Mouse (Mus musculus): ENCODE measurements around the gene BC030867. TPM values are rescaled to one million over a fixed set of nuclear protein-coding genes. Genes with fewer than 3 reads are reported as not detected.

The BC030867 gene
- polyA plus RNA-seq, 1 experiment from 2014 or later: 16.0 TPM

- Histone ChIP-seq H3K9ac (no peak overlapping the region), H3K4me2 (replicated peaks) (no peak overlapping the region), H3K36me3 (peaks cover 46% of the 10 kb centered on the region), H3K4me1 (peaks cover 20% of the 10 kb centered on the region), H3K9me3 (replicated peaks) (no peaks in the 10 kb centered on the region), H3K4me3 (replicated peaks) (no peak overlapping the region), H3K27me3 (no peaks in the 10 kb centered on the region), H3K27ac (replicated peaks) (no peak overlapping the region)
- 61% methylated on average over 2 of the region's 3 CpGs for WGBS
- ATAC-seq (ENCODE audit: insufficient number of reproducible peaks, low FRiP score, low TSS enrichment, low read depth): no peak
Observed at GRCm38 (mm10) chr11:102305359-102305758, 56.7 kb downstream of the BC030867 start.

GRCm38 (mm10) chr11:102308104-102308503, 59.4 kb downstream of the BC030867 start:
- no peak overlapping the region for H3K27ac ChIP-seq (replicated peaks)
- H3K36me3 ChIP-seq: peaks cover 65% of the 10 kb centered on the region
- H3K27me3 ChIP-seq: no peaks in the 10 kb centered on the region
- H3K9ac ChIP-seq: no peak overlapping the region
- no peak overlapping the region for H3K4me3 ChIP-seq (replicated peaks)
- ATAC-seq (ENCODE audit: insufficient number of reproducible peaks, low FRiP score, low TSS enrichment, low read depth): no peak
- WGBS: 84% methylated on average over 9 of the region's 9 CpGs
- no peak overlapping the region for H3K4me2 ChIP-seq (replicated peaks)
- no peaks in the 10 kb centered on the region for H3K9me3 ChIP-seq (replicated peaks)
- peaks cover 31% of the 10 kb centered on the region for H3K4me1 ChIP-seq

- H3K27me3 ChIP-seq: no peaks in the 10 kb centered on the region
- peak overlapping the region; percentile 41 for H3K4me3 ChIP-seq (replicated peaks)
- H3K4me2 ChIP-seq (replicated peaks): peak overlapping the region; percentile 76
- H3K36me3 ChIP-seq: peaks cover 73% of the 10 kb centered on the region
- 0 out of 2 replicates have a peak overlapping the region, but pooled peaks have one; percentile 10 for H3K9ac ChIP-seq
- H3K27ac ChIP-seq (replicated peaks): peak overlapping the region; percentile 77
- ATAC-seq (ENCODE audit: insufficient number of reproducible peaks, low FRiP score, low TSS enrichment, low read depth): peak; percentile 92
- H3K9me3 ChIP-seq (replicated peaks): no peaks in the 10 kb centered on the region
- under 1% methylated on average over 27 of the region's 27 CpGs for WGBS
- peaks cover 31% of the 10 kb centered on the region for H3K4me1 ChIP-seq
Observed at GRCm38 (mm10) chr11:102308979-102309378, 60.3 kb downstream of the BC030867 start.

GRCm38 (mm10) chr11:102309821-102310617, 61.3 kb downstream of the BC030867 start:
- ATAC-seq (ENCODE audit: insufficient number of reproducible peaks, low FRiP score, low TSS enrichment, low read depth): no peak
- Histone ChIP-seq H3K4me3 (replicated peaks) (peak overlapping the region; percentile 41; the same call in 1 of the 2 replicates), H3K27me3 (no peaks in the 10 kb centered on the region), H3K4me2 (replicated peaks) (peak overlapping the region; percentile 76), H3K4me1 (peaks cover 31% of the 10 kb centered on the region), H3K9ac (peak overlapping the region; percentile 10; the same call in 1 of the 2 replicates), H3K27ac (replicated peaks) (peak overlapping the region; percentile 77), H3K9me3 (replicated peaks) (no peaks in the 10 kb centered on the region), H3K36me3 (peaks cover 83% of the 10 kb centered on the region)
- WGBS: 84% methylated on average over 22 of the region's 22 CpGs

GRCm38 (mm10) chr11:102310768-102311695, 62.4 kb downstream of the BC030867 start:
- Histone ChIP-seq H3K9ac (0 out of 2 replicates have a peak overlapping the region, but pooled peaks have one; percentile 5), H3K9me3 (replicated peaks) (no peaks in the 10 kb centered on the region), H3K27me3 (no peaks in the 10 kb centered on the region), H3K27ac (replicated peaks) (no peak overlapping the region), H3K4me2 (replicated peaks) (no peak overlapping the region), H3K36me3 (peaks cover 80% of the 10 kb centered on the region), H3K4me1 (peaks cover 41% of the 10 kb centered on the region), H3K4me3 (replicated peaks) (no peak overlapping the region)
- ATAC-seq (ENCODE audit: insufficient number of reproducible peaks, low FRiP score, low TSS enrichment, low read depth): no peak
- WGBS: 45% methylated on average over 38 of the region's 38 CpGs

- Histone ChIP-seq H3K9me3 (replicated peaks) (no peaks in the 10 kb centered on the region), H3K27ac (replicated peaks) (no peak overlapping the region), H3K4me3 (replicated peaks) (no peak overlapping the region), H3K4me2 (replicated peaks) (no peak overlapping the region), H3K27me3 (no peaks in the 10 kb centered on the region), H3K36me3 (peaks cover 70% of the 10 kb centered on the region), H3K9ac (no peak overlapping the region), H3K4me1 (peaks cover 46% of the 10 kb centered on the region)
- ATAC-seq (ENCODE audit: insufficient number of reproducible peaks, low FRiP score, low TSS enrichment, low read depth): no peak
- WGBS: 82% methylated on average over 4 of the region's 4 CpGs
Observed at GRCm38 (mm10) chr11:102311966-102312365, 63.3 kb downstream of the BC030867 start.

GRCm38 (mm10) chr11:102312586-102312985, 63.9 kb downstream of the BC030867 start:
- Histone ChIP-seq H3K4me2 (replicated peaks) (no peak overlapping the region), H3K27ac (replicated peaks) (no peak overlapping the region), H3K4me3 (replicated peaks) (no peak overlapping the region), H3K9me3 (replicated peaks) (no peaks in the 10 kb centered on the region), H3K36me3 (peaks cover 64% of the 10 kb centered on the region), H3K4me1 (peaks cover 46% of the 10 kb centered on the region), H3K27me3 (no peaks in the 10 kb centered on the region), H3K9ac (no peak overlapping the region)
- WGBS: 73% methylated on average over 6 of the region's 6 CpGs
- no peak for ATAC-seq (ENCODE audit: insufficient number of reproducible peaks, low FRiP score, low TSS enrichment, low read depth)

- Histone ChIP-seq H3K9me3 (replicated peaks) (no peaks in the 10 kb centered on the region), H3K27me3 (no peaks in the 10 kb centered on the region), H3K4me3 (replicated peaks) (no peak overlapping the region), H3K27ac (replicated peaks) (no peak overlapping the region), H3K36me3 (peaks cover 52% of the 10 kb centered on the region), H3K4me1 (peaks cover 37% of the 10 kb centered on the region), H3K9ac (no peak overlapping the region), H3K4me2 (replicated peaks) (no peak overlapping the region)
- no peak for ATAC-seq (ENCODE audit: insufficient number of reproducible peaks, low FRiP score, low TSS enrichment, low read depth)
- WGBS: 84% methylated on average over 12 of the region's 12 CpGs
Observed at GRCm38 (mm10) chr11:102314321-102314720, 65.6 kb downstream of the BC030867 start.

Small RNA genes within 50 kb of the gene (microRNA-seq; reads per million reads assigned to microRNA genes)
- gene Mir8101 (ENCODE audit: borderline number of aligned reads): 0.69 reads per million

Other genes with a start within 250 kb of the BC030867 start
- 5.5 and 6.2 TPM in 2 replicates for gene Mpp3, start 220.4 kb upstream of the BC030867 start, polyA plus RNA-seq (2015; fragmentation: Nextera tagmentation; extraction: Ambion mirVana)
- gene Cd300lg, start 207.4 kb upstream of the BC030867 start, polyA plus RNA-seq (2015; fragmentation: Nextera tagmentation; extraction: Ambion mirVana): 1.5 and 2.1 TPM in 2 replicates
- gene Mpp2, start 160.4 kb upstream of the BC030867 start, polyA plus RNA-seq (2015; fragmentation: Nextera tagmentation; extraction: Ambion mirVana): 7.0 and 10.7 TPM in 2 replicates
- not detected in 2 replicates for gene Ppy, start 147.6 kb upstream of the BC030867 start, polyA plus RNA-seq (2015; fragmentation: Nextera tagmentation; extraction: Ambion mirVana)
- not detected in 2 replicates for gene Pyy, start 141.1 kb upstream of the BC030867 start, polyA plus RNA-seq (2015; fragmentation: Nextera tagmentation; extraction: Ambion mirVana)
- 0.98 and 1.7 TPM in 2 replicates for gene Nags, start 103.4 kb upstream of the BC030867 start, polyA plus RNA-seq (2015; fragmentation: Nextera tagmentation; extraction: Ambion mirVana)
- gene Tmem101, start 92.5 kb upstream of the BC030867 start, polyA plus RNA-seq (2015; fragmentation: Nextera tagmentation; extraction: Ambion mirVana): 39.4 and 39.9 TPM in 2 replicates
- 113 and 128 TPM in 2 replicates for gene Lsm12, start 63.6 kb upstream of the BC030867 start, polyA plus RNA-seq (2015; fragmentation: Nextera tagmentation; extraction: Ambion mirVana)
- gene G6pc3, start 59.3 kb upstream of the BC030867 start, polyA plus RNA-seq (2015; fragmentation: Nextera tagmentation; extraction: Ambion mirVana): 29.8 and 31.7 TPM in 2 replicates
- 105 and 106 TPM in 2 replicates for gene Hdac5, start 18.7 kb upstream of the BC030867 start, polyA plus RNA-seq (2015; fragmentation: Nextera tagmentation; extraction: Ambion mirVana)
- gene Asb16, start 19.9 kb downstream of the BC030867 start, polyA plus RNA-seq (2015; fragmentation: Nextera tagmentation; extraction: Ambion mirVana): 0.12 and 0.26 TPM in 2 replicates
- 58.3 and 59.5 TPM in 2 replicates for gene Tmub2, start 36.0 kb downstream of the BC030867 start, polyA plus RNA-seq (2015; fragmentation: Nextera tagmentation; extraction: Ambion mirVana)
- gene Atxn7l3, start 47.7 kb downstream of the BC030867 start, polyA plus RNA-seq (2015; fragmentation: Nextera tagmentation; extraction: Ambion mirVana): 18.4 and 20.0 TPM in 2 replicates
- 86.6 and 87.3 TPM in 2 replicates for gene Ubtf, start 70.9 kb downstream of the BC030867 start, polyA plus RNA-seq (2015; fragmentation: Nextera tagmentation; extraction: Ambion mirVana)
- gene Slc4a1, start 117.3 kb downstream of the BC030867 start, polyA plus RNA-seq (2015; fragmentation: Nextera tagmentation; extraction: Ambion mirVana): 5.0 and 5.2 TPM in 2 replicates
- gene Rundc3a, start 144.5 kb downstream of the BC030867 start, polyA plus RNA-seq (2015; fragmentation: Nextera tagmentation; extraction: Ambion mirVana): 7.5 and 8.3 TPM in 2 replicates
- gene Slc25a39, start 159.1 kb downstream of the BC030867 start, polyA plus RNA-seq (2015; fragmentation: Nextera tagmentation; extraction: Ambion mirVana): 197 and 199 TPM in 2 replicates
- 196 and 199 TPM in 2 replicates for gene Grn, start 181.4 kb downstream of the BC030867 start, polyA plus RNA-seq (2015; fragmentation: Nextera tagmentation; extraction: Ambion mirVana)
- gene Fam171a2, start 198.8 kb downstream of the BC030867 start, polyA plus RNA-seq (2015; fragmentation: Nextera tagmentation; extraction: Ambion mirVana): 8.5 and 9.7 TPM in 2 replicates
- 9.1 and 9.5 TPM in 2 replicates for gene Itga2b, start 221.2 kb downstream of the BC030867 start, polyA plus RNA-seq (2015; fragmentation: Nextera tagmentation; extraction: Ambion mirVana)

All from embryonic facial prominence, embryonic 15.5 days (tissue).